Mouse (Mus musculus) ES-Bruce4 (cell line): ENCODE measurements at regions not wholly inside any gene's neighbourhood (a gene's known extent, or its start where the extent isn't known, plus 50 kb on each side); places are given as distances from the start of the nearest gene placed in this dataset.
A peak's percentile ranks its signal among the peaks of the same experiment; 100 is the strongest.

Experiments used
- H3K27ac ChIP-seq: 2 replicates; pipeline ENCODE4 v1.5.1; 2012; ENCODE audit warnings: low read length, inconsistent platforms; ENCODE audit not compliant: insufficient read depth
- H3K27me3 ChIP-seq: 2 replicates; pipeline ENCODE4 v1.6.1; 2012; ENCODE audit warnings: mild to moderate bottlenecking, low read length, inconsistent platforms; ENCODE audit not compliant: control insufficient read depth, poor library complexity, insufficient read depth, severe bottlenecking
- H3K36me3 ChIP-seq: 2 replicates; pipeline ENCODE4 v1.6.1; 2012; ENCODE audit warnings: inconsistent platforms, mild to moderate bottlenecking, low read length, moderate library complexity; ENCODE audit not compliant: control insufficient read depth, poor library complexity, insufficient read depth, severe bottlenecking
- H3K4me1 ChIP-seq: one replicate; pipeline ENCODE4 v1.8.1; 2011; ENCODE audit warnings: low read length; ENCODE audit not compliant: control insufficient read depth, insufficient read depth
- H3K4me3 ChIP-seq: 2 replicates; pipeline ENCODE4 v1.5.1; 2011; ENCODE audit warnings: low read depth, mild to moderate bottlenecking, low read length
- H3K9ac ChIP-seq: 2 replicates; pipeline ENCODE4 v1.6.1; 2012; ENCODE audit warnings: low read depth, mild to moderate bottlenecking, inconsistent platforms; ENCODE audit not compliant: poor library complexity, severe bottlenecking
- H3K9me3 ChIP-seq: replicated peaks from 2 replicates; pipeline ENCODE4 v1.6.1; 2012; ENCODE audit warnings: mild to moderate bottlenecking, low read length, inconsistent platforms; ENCODE audit not compliant: control insufficient read depth, poor library complexity, insufficient read depth, severe bottlenecking
- CTCF ChIP-seq: IDR thresholded peaks from one replicate; pipeline ENCODE4 v1.8.1; 2011; ENCODE audit warnings: low read depth, low read length
- EP300 ChIP-seq: IDR thresholded peaks from 2 replicates; pipeline ENCODE4 v1.6.1; 2011; ENCODE audit warnings: low read depth, low read length; ENCODE audit not compliant: insufficient read depth
- POLR2A ChIP-seq: IDR thresholded peaks from one replicate; pipeline ENCODE4 v1.8.1; 2011; ENCODE audit warnings: low read length; ENCODE audit not compliant: insufficient read depth

- no peak overlapping the region for H3K4me3 ChIP-seq
- H3K4me1 ChIP-seq: peaks cover 14% of the 10 kb centered on the region
- H3K36me3 ChIP-seq: no peaks in the 10 kb centered on the region
- no peak for TF ChIP-seq POLR2A
- TF ChIP-seq EP300: no peak
- TF ChIP-seq CTCF: no peak
- H3K27ac ChIP-seq: no peak overlapping the region
- no peaks in the 10 kb centered on the region for H3K9me3 ChIP-seq
- peak overlapping the region; percentile 16; the same call in 1 of the 2 replicates for H3K9ac ChIP-seq
- H3K27me3 ChIP-seq: no peaks in the 10 kb centered on the region
Measured at GRCm38 (mm10) chr12:109951884-109952456, 326.9 kb upstream of the Dio3 start.

DNA sequence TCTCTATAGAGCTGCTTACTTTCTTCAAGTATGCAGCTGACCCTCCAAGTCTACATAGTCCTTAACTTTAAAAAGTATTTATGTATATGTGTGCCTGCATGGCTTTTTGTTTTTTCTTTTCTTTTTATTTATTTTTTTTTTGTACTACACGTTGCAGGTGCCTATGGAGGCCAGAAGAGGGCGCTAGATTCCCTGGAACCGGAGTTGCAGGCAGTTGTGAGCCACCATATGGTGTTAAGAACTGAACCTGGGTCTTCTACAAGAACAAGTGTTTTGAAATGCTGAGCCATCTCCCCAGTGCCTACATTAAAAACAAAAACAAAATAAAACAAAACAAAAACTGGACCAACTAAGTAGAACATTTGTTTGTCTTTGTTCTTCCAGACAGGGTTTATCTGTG, 325.9 kb upstream of the Dio3 start:
- Histone ChIP-seq H3K27ac (no peak overlapping the region), H3K9ac (no peak overlapping the region), H3K4me3 (no peak overlapping the region), H3K9me3 (no peaks in the 10 kb centered on the region), H3K36me3 (no peaks in the 10 kb centered on the region), H3K27me3 (no peaks in the 10 kb centered on the region), H3K4me1 (peaks cover 14% of the 10 kb centered on the region)
- peak; percentile 57 for TF ChIP-seq CTCF
- TF ChIP-seq EP300: no peak
- TF ChIP-seq POLR2A: no peak

- TF ChIP-seq EP300 (no peak), POLR2A (no peak), CTCF (no peak)
Measured at GRCm38 (mm10) chr12:109957305-109957704, 321.6 kb upstream of the Dio3 start.

DNA sequence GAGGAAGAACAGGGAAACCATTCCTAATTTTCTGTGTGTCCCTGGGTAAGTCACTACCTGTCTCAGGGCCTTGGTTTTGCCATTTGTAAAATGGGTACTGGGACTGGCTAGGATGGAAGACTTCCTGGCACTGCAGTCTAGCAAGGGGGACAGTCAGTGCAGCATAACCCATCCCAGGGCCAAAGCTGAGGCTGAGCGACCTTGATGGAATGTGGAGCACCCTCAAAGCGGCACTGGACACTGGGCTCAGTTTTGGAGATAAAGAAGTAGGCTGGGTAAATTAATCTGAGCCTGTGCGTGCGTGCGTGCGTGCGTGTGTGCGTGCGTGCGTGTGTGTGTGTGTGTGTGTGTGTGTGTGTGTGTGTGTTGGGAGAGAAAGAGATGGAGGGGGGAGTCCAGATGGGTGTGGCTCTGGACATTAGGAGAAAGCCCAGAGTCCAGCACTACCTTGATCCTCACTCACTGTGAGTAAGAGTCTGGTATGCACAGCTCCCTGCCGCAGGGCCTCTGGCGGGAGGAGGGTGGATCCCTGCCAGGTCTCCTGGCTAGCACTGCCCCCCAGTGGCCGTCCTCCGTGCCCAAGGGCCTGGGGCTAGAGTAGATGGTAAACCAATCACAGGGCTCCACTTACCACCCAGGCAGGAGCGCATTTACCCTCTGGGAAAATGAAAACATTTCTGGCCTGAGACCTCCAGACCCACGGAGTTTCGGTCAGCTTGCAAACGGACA, 320.3 kb upstream of the Dio3 start:
- no peak overlapping the region for H3K9ac ChIP-seq

More at GRCm38 (mm10) chr12:109957305-109957704, 321.6 kb upstream of the Dio3 start:
- Histone ChIP-seq H3K27me3 (no peaks in the 10 kb centered on the region), H3K36me3 (no peaks in the 10 kb centered on the region), H3K9ac (no peak overlapping the region), H3K9me3 (no peaks in the 10 kb centered on the region), H3K4me1 (no peaks in the 10 kb centered on the region), H3K27ac (no peak overlapping the region), H3K4me3 (no peak overlapping the region)

GRCm38 (mm10) chr12:109966776-109967175, 312.1 kb upstream of the Dio3 start:
- H3K4me1 ChIP-seq: no peaks in the 10 kb centered on the region
- H3K4me3 ChIP-seq: no peak overlapping the region
- H3K9me3 ChIP-seq: no peaks in the 10 kb centered on the region
- TF ChIP-seq CTCF (no peak), POLR2A (no peak), EP300 (no peak)
- H3K27me3 ChIP-seq: no peaks in the 10 kb centered on the region
- H3K36me3 ChIP-seq: no peaks in the 10 kb centered on the region
- H3K9ac ChIP-seq: no peak overlapping the region
- H3K27ac ChIP-seq: no peak overlapping the region

More for the DNA sequence above, 320.3 kb upstream of the Dio3 start:
- Histone ChIP-seq H3K27me3 (no peaks in the 10 kb centered on the region), H3K9me3 (no peaks in the 10 kb centered on the region), H3K4me3 (no peak overlapping the region), H3K36me3 (no peaks in the 10 kb centered on the region), H3K4me1 (no peaks in the 10 kb centered on the region), H3K27ac (no peak overlapping the region)
- TF ChIP-seq EP300 (0 out of 2 replicates have a peak, but pooled peaks have one; percentile 50), CTCF (peak; percentile 80), POLR2A (no peak)

DNA sequence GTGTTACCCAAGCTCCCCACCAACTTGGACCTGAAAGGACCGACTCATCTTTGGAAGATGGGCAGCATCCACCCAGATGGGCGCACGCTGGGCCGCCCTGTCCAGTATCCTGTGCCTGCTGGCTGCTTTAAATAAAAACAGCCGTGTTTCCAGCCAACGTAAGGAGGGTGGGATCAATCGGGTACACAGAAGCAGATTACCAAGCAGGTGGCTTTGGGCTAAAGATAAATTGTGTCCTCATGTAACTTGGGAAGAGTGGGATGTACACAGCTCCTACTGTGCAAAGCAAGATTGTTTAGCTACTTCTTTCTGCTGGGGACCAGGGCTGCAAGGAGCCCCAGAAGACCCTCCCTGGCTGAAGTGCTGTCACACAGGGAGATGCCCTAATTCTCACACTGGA, 310.6 kb upstream of the Dio3 start:
- H3K27ac ChIP-seq: no peak overlapping the region
- H3K36me3 ChIP-seq: no peaks in the 10 kb centered on the region
- H3K9me3 ChIP-seq: no peaks in the 10 kb centered on the region
- no peaks in the 10 kb centered on the region for H3K27me3 ChIP-seq
- no peaks in the 10 kb centered on the region for H3K4me1 ChIP-seq
- no peak overlapping the region for H3K4me3 ChIP-seq
- H3K9ac ChIP-seq: no peak overlapping the region
- TF ChIP-seq CTCF (no peak), EP300 (no peak), POLR2A (no peak)
